Mouse (Mus musculus) intestine, embryonic 14.5 days (tissue): ENCODE results near the gene Yae1d1. TPM values are rescaled to one million over a fixed set of nuclear protein-coding genes. Genes with fewer than 3 reads are reported as not detected.
A peak's percentile ranks its signal among the peaks of the same experiment; 100 is the strongest.

Experiments used
- ATAC-seq: fragments of 200-750 bp; cut with Nextera tagmentation; replicated peaks from 2 replicates; pipeline ENCODE4 v1.8.0; 2017; ENCODE audit warnings: low read depth, moderate number of reproducible peaks, moderate TSS enrichment, moderate library complexity; ENCODE audit not compliant: low FRiP score, low TSS enrichment
- DNase-seq: peaks from one replicate; pipeline ENCODE4 v3.0.0-alpha.2; 2018; ENCODE audit warnings: low spot score
- H3K27ac ChIP-seq: fragments of 300-500 bp; sonication (generic); 2 replicates; pipeline ENCODE4 v1.5.1; 2014; ENCODE audit warnings: low read depth, mild to moderate bottlenecking, control low read depth
- H3K27me3 ChIP-seq: fragments of 300-500 bp; sonication (generic); replicated peaks from 2 replicates; pipeline ENCODE4 v1.6.1; 2014; ENCODE audit warnings: low read length, control low read depth; ENCODE audit not compliant: control insufficient read depth, insufficient read depth
- H3K36me3 ChIP-seq: fragments of 300-500 bp; sonication (generic); 2 replicates; pipeline ENCODE4 v1.6.1; 2014; ENCODE audit warnings: low read length, control low read depth; ENCODE audit not compliant: control insufficient read depth, insufficient read depth
- H3K4me1 ChIP-seq: fragments of 300-500 bp; sonication (generic); replicated peaks from 2 replicates; pipeline ENCODE4 v1.6.1; 2014; ENCODE audit warnings: low read length, control low read depth, mixed read lengths; ENCODE audit not compliant: control insufficient read depth, insufficient read depth
- H3K4me2 ChIP-seq: fragments of 300-500 bp; sonication (generic); 2 replicates; pipeline ENCODE4 v1.6.1; 2014; ENCODE audit warnings: low read length
- H3K4me3 ChIP-seq: fragments of 300-500 bp; sonication (generic); 2 replicates; pipeline ENCODE4 v1.5.1; 2014; ENCODE audit warnings: low read depth, low read length, control low read depth, mixed read lengths
- H3K9ac ChIP-seq: fragments of 300-500 bp; sonication (generic); 2 replicates; pipeline ENCODE4 v1.6.1; 2014; ENCODE audit warnings: mild to moderate bottlenecking, low read length
- H3K9me3 ChIP-seq: fragments of 300-500 bp; sonication (generic); 2 replicates; pipeline ENCODE4 v1.6.1; 2016; ENCODE audit warnings: low read length, control low read depth; ENCODE audit not compliant: control insufficient read depth
- WGBS: fragments of 180-500 bp; shearing (Covaris S2); extraction: QIAGEN DNeasy Blood & Tissue Kit; methylation state at CpG from one replicate; pipeline ENCODE4 v1.1.7; 2014; 5-methylcytosine and 5-hydroxymethylcytosine counted together
- polyA plus RNA-seq: library from polyadenylated mRNA; unstranded; fragments of >200 nt; fragmentation: Nextera tagmentation; extraction: Ambion mirVana; gene quantifications from 2 replicates; pipeline ENCODE4 v1.2.1, GENCODE M21; 2014

Yae1d1 gene
- polyA plus RNA-seq, result 65.6 and 72.8 TPM in 2 replicates

GRCm38 (mm10) chr13:17992697-17993514 lies at the start of gene Yae1d1:
Gene Yae1d1, minus strand, starts transcription at chr13:17993349.
- peak; percentile 99 for ATAC-seq
- Histone ChIP-seq H3K36me3 (peaks cover 5% of the 10 kb centered on the region), H3K27ac (peak within 1 kb of the TSS; percentile 84), H3K9ac (peak within 1 kb of the TSS; percentile 89), H3K4me2 (peak within 1 kb of the TSS; percentile 88), H3K27me3 (no peaks in the 10 kb centered on the region), H3K4me3 (peak within 1 kb of the TSS; percentile 87), H3K4me1 (0 out of 2 replicates have a peak, but pooled peaks cover 3% of the 10 kb centered on the region), H3K9me3 (no peaks in the 10 kb centered on the region)
- WGBS, result under 1% methylated on average over 54 of the region's 54 CpGs
- peak; percentile 98 for DNase-seq

DNA sequence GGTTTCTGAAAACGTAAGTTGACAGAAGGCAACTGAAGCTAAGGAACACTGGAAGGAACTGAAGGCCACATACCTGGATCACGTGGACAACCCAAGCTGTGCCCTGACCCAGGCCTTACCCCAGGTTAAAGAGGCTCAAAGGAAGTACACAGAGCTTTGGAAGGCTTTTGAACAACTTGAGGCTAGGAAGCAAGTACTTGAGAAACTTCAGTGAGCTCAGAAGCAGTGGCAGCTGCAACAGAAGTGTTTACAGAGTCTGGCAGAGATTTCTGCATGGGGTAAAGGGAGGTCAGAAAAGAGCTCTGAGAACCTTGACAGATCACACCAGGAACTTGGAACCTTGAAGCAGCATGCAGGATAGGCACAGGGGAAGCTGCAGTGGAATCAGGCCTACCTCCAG lies 45.7 kb upstream of the Yae1d1 start:
- no peaks in the 10 kb centered on the region for H3K9me3 ChIP-seq
- WGBS, result 62% methylated on average over 2 of the region's 2 CpGs
- H3K27me3 ChIP-seq, result no peaks in the 10 kb centered on the region
- ATAC-seq, result no peak
- no peaks in the 10 kb centered on the region for H3K4me1 ChIP-seq
- H3K4me3 ChIP-seq, result no peak overlapping the region
- H3K4me2 ChIP-seq, result no peak overlapping the region
- no peak overlapping the region for H3K9ac ChIP-seq
- H3K27ac ChIP-seq, result no peak overlapping the region
- H3K36me3 ChIP-seq, result no peaks in the 10 kb centered on the region
- DNase-seq, result no peak

GRCm38 (mm10) chr13:18016604-18017003 lies 23.5 kb upstream of the Yae1d1 start:
- H3K4me3 ChIP-seq, result no peak overlapping the region
- H3K27ac ChIP-seq, result no peak overlapping the region
- DNase-seq, result no peak
- H3K4me2 ChIP-seq, result no peak overlapping the region
- H3K4me1 ChIP-seq, result no peaks in the 10 kb centered on the region
- no peaks in the 10 kb centered on the region for H3K9me3 ChIP-seq
- no peak for ATAC-seq
- no peaks in the 10 kb centered on the region for H3K27me3 ChIP-seq
- no peak overlapping the region for H3K9ac ChIP-seq
- no peaks in the 10 kb centered on the region for H3K36me3 ChIP-seq
- WGBS, result 76% methylated on average over 3 of the region's 3 CpGs

DNA sequence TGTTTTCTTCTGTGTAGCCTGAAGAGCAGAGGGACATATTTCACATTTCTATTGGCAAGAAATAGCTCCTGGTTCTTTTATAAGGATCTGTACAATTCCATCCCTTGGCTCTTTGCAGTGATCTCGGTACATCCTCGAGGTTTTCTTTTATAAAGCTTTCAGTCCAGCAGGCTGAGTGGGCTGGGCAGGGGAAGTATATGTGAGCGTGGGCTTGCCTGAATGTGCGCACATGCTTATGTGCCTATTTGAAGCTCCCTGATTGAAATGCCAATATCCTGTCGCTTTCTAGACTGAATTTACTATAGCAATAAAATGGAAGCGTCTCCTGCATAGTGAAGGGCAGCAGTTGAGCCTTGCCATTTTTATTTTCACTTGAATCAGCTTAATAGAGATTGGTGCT lies 20.1 kb upstream of the Yae1d1 start:
- no peak overlapping the region for H3K27ac ChIP-seq
- no peak overlapping the region for H3K4me2 ChIP-seq
- H3K9ac ChIP-seq, result no peak overlapping the region
- no peaks in the 10 kb centered on the region for H3K27me3 ChIP-seq
- H3K4me1 ChIP-seq, result no peaks in the 10 kb centered on the region
- no peak for ATAC-seq
- no peak for DNase-seq
- 72% methylated on average over 6 of the region's 6 CpGs for WGBS
- H3K4me3 ChIP-seq, result no peak overlapping the region
- no peaks in the 10 kb centered on the region for H3K9me3 ChIP-seq
- no peaks in the 10 kb centered on the region for H3K36me3 ChIP-seq

- no peak for ATAC-seq
- H3K4me1 ChIP-seq, result no peaks in the 10 kb centered on the region
- no peak for DNase-seq
- no peak overlapping the region for H3K9ac ChIP-seq
- H3K4me2 ChIP-seq, result no peak overlapping the region
- no peaks in the 10 kb centered on the region for H3K27me3 ChIP-seq
- H3K27ac ChIP-seq, result no peak overlapping the region
- no peaks in the 10 kb centered on the region for H3K36me3 ChIP-seq
- H3K4me3 ChIP-seq, result no peak overlapping the region
- 69% methylated on average over 4 of the region's 4 CpGs for WGBS
- H3K9me3 ChIP-seq, result no peaks in the 10 kb centered on the region
Observed at GRCm38 (mm10) chr13:18011055-18011454, 17.9 kb upstream of the Yae1d1 start.

DNA sequence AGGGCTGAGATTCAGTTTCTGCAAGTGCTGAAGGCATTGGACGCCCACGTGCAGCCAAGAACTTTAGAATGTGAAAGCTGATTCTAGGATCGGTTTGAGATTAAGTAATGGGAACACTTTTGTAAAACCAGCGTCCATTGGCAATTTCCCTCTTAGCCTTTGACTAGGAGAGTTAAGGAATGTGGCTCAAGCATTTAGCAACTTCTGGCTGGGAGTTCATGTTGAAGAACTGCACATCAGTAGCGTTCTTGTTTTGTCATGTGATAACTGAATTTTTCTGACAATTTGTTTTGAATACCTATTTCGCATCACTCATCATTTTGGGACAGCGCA lies 332 bp upstream of the Yae1d1 start:
- peak overlapping the region; percentile 84; the same call in 1 of the 2 replicates for H3K27ac ChIP-seq
- H3K4me3 ChIP-seq, result peak overlapping the region; percentile 87
- no peaks in the 10 kb centered on the region for H3K27me3 ChIP-seq
- H3K36me3 ChIP-seq, result peaks cover 5% of the 10 kb centered on the region; the same call in 1 of the 2 replicates
- 37% methylated on average over 7 of the region's 7 CpGs for WGBS
- no peaks in the 10 kb centered on the region for H3K9me3 ChIP-seq
- H3K4me2 ChIP-seq, result peak overlapping the region; percentile 88
- 0 out of 2 replicates have a peak, but pooled peaks cover 3% of the 10 kb centered on the region for H3K4me1 ChIP-seq
- ATAC-seq, result peak; percentile 33
- H3K9ac ChIP-seq, result peak overlapping the region; percentile 89; the same call in 1 of the 2 replicates
- DNase-seq, result no peak

DNA sequence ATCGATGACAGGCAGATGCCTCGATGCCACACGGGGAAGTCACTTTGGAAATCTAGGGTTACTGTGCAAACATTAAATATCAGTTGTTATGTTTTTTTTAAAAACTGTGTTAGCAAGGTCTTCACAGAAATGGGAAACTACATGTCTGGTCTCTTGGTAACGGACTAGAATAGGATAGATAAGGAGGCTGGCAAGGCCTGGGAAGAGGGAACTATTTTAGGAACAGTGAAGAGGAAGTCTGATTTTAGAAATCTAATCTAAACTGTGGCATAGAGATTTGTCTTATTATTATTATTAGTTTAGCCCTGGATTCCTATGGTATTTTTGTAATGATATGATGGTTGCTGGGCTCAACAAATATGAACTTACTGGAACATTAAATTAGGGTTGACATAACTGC lies 1.1 kb downstream of the Yae1d1 start:
- H3K4me2 ChIP-seq, result peak overlapping the region; percentile 88
- H3K4me1 ChIP-seq, result 0 out of 2 replicates have a peak, but pooled peaks cover 3% of the 10 kb centered on the region
- no peak overlapping the region for H3K27ac ChIP-seq
- peaks cover 14% of the 10 kb centered on the region for H3K36me3 ChIP-seq
- WGBS, result 82% methylated on average over 4 of the region's 4 CpGs
- H3K4me3 ChIP-seq, result peak overlapping the region; percentile 87
- no peaks in the 10 kb centered on the region for H3K9me3 ChIP-seq
- ATAC-seq (no peak), DNase-seq (no peak)
- H3K27me3 ChIP-seq, result no peaks in the 10 kb centered on the region
- H3K9ac ChIP-seq, result peak overlapping the region; percentile 89

- H3K4me3 ChIP-seq, result no peak overlapping the region
- H3K27me3 ChIP-seq, result no peaks in the 10 kb centered on the region
- H3K4me2 ChIP-seq, result no peak overlapping the region
- no peak for DNase-seq
- no peak for ATAC-seq
- H3K9me3 ChIP-seq, result no peaks in the 10 kb centered on the region
- no peaks in the 10 kb centered on the region for H3K4me1 ChIP-seq
- no peak overlapping the region for H3K27ac ChIP-seq
- no peak overlapping the region for H3K9ac ChIP-seq
- WGBS, result 53% methylated on average over 4 of the region's 4 CpGs
- peaks cover 48% of the 10 kb centered on the region for H3K36me3 ChIP-seq
Observed at GRCm38 (mm10) chr13:17983194-17983593, 10.0 kb downstream of the Yae1d1 start.

DNA sequence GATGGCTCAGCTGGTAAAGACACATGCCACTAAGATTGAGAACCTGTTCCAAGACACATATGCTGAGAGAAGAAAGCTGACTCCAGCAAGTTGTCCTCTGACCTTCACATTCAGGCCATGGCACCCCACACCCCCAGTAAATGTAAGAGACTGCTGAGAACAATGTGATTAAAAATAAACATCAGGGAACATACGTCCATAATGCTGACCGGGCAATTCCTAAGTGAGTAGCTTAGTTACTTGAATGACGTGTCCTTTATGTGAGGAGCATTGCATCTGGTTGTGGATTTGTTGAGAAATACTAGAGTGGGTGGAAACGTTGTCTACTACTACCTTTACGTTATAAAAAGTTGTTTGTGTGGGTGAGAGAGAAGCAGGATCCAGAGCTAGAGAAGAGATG lies 10.5 kb downstream of the Yae1d1 start:
- Histone ChIP-seq H3K27ac (no peak overlapping the region), H3K4me2 (no peak overlapping the region), H3K9me3 (no peaks in the 10 kb centered on the region), H3K9ac (no peak overlapping the region), H3K4me1 (no peaks in the 10 kb centered on the region), H3K36me3 (peaks cover 45% of the 10 kb centered on the region), H3K27me3 (no peaks in the 10 kb centered on the region), H3K4me3 (no peak overlapping the region)
- DNase-seq, result no peak
- 87% methylated on average over 5 of the region's 5 CpGs for WGBS
- no peak for ATAC-seq
